Mouse (Mus musculus): ENCODE results near the gene Nlrp6.
"Not testable (repeated sequence)": the region's sequence is repeated elsewhere in the genome, so short reads cannot be mapped to it uniquely, and the experiment has no call there.

Nlrp6 gene

GRCm38 (mm10) chr7:140976720-140977119, 56.0 kb downstream of the Nlrp6 start:
- DNase-seq: not testable (repeated sequence)
